Mouse (Mus musculus): ENCODE results near the gene Cdh15. TPM values are rescaled to one million over a fixed set of nuclear protein-coding genes. Genes with fewer than 3 reads are reported as not detected.

Gene Cdh15
- polyA plus RNA-seq, 1 experiment, result not detected

- Histone ChIP-seq H3K4me1 (peaks cover 9% of the 10 kb centered on the region), H3K36me3 (replicated peaks; ENCODE audit: low read length) (no peaks in the 10 kb centered on the region), H3K4me3 (replicated peaks) (no peak overlapping the region), H3K27me3 (replicated peaks) (peaks cover 73% of the 10 kb centered on the region), H3K9me3 (peaks cover 9% of the 10 kb centered on the region)
- TF ChIP-seq GATA1 (IDR thresholded peaks at IDR 0.05; ENCODE audit: borderline replicate concordance, low read length) (no peak), FLI1 (IDR thresholded peaks at IDR 0.05; ENCODE audit: low read length) (no peak)
Measured at GRCm38 (mm10) chr8:122836199-122836598, 11.6 kb upstream of the Cdh15 start.

GRCm38 (mm10) chr8:122836696-122837095 lies 11.1 kb upstream of the Cdh15 start:
- Histone ChIP-seq H3K4me3 (replicated peaks) (no peak overlapping the region), H3K27me3 (replicated peaks) (peaks cover 69% of the 10 kb centered on the region), H3K4me1 (peaks cover 9% of the 10 kb centered on the region), H3K36me3 (replicated peaks; ENCODE audit: low read length) (no peaks in the 10 kb centered on the region), H3K9me3 (peaks cover 9% of the 10 kb centered on the region)
- TF ChIP-seq GATA1 (IDR thresholded peaks at IDR 0.05; ENCODE audit: borderline replicate concordance, low read length) (no peak), FLI1 (IDR thresholded peaks at IDR 0.05; ENCODE audit: low read length) (no peak)

- H3K36me3 ChIP-seq (replicated peaks; ENCODE audit: low read length), result no peaks in the 10 kb centered on the region
- peaks cover 22% of the 10 kb centered on the region for H3K4me1 ChIP-seq
- H3K27me3 ChIP-seq (replicated peaks), result peaks cover 80% of the 10 kb centered on the region
- TF ChIP-seq FLI1 (IDR thresholded peaks at IDR 0.05; ENCODE audit: low read length) (no peak), GATA1 (IDR thresholded peaks at IDR 0.05; ENCODE audit: borderline replicate concordance, low read length) (no peak)
- H3K4me3 ChIP-seq (replicated peaks), result no peak overlapping the region
- H3K9me3 ChIP-seq, result 0 out of 2 replicates have a peak, but pooled peaks cover 5% of the 10 kb centered on the region
Measured at GRCm38 (mm10) chr8:122844161-122844560, 3.6 kb upstream of the Cdh15 start.

- Histone ChIP-seq H3K9me3 (0 out of 2 replicates have a peak, but pooled peaks cover 5% of the 10 kb centered on the region), H3K4me3 (replicated peaks) (no peak overlapping the region), H3K27me3 (replicated peaks) (peaks cover 82% of the 10 kb centered on the region), H3K4me1 (peaks cover 22% of the 10 kb centered on the region), H3K36me3 (replicated peaks; ENCODE audit: low read length) (no peaks in the 10 kb centered on the region)
- TF ChIP-seq FLI1 (IDR thresholded peaks at IDR 0.05; ENCODE audit: low read length) (no peak), GATA1 (IDR thresholded peaks at IDR 0.05; ENCODE audit: borderline replicate concordance, low read length) (no peak)
Measured at GRCm38 (mm10) chr8:122845662-122846061, 2.1 kb upstream of the Cdh15 start.

- Histone ChIP-seq H3K4me3 (replicated peaks) (no peak overlapping the region), H3K4me1 (peaks cover 25% of the 10 kb centered on the region), H3K9me3 (0 out of 2 replicates have a peak, but pooled peaks cover 5% of the 10 kb centered on the region), H3K36me3 (replicated peaks; ENCODE audit: low read length) (no peaks in the 10 kb centered on the region), H3K27me3 (replicated peaks) (peaks cover 94% of the 10 kb centered on the region)
- TF ChIP-seq FLI1 (IDR thresholded peaks at IDR 0.05; ENCODE audit: low read length), result no peak
- no peak for TF ChIP-seq GATA1 (IDR thresholded peaks at IDR 0.05; ENCODE audit: borderline replicate concordance, low read length)
Measured at GRCm38 (mm10) chr8:122849152-122849910, 1.6 kb downstream of the Cdh15 start.

GRCm38 (mm10) chr8:122850641-122851240 lies 3.0 kb downstream of the Cdh15 start:
- peaks cover 25% of the 10 kb centered on the region for H3K4me1 ChIP-seq
- 0 out of 2 replicates have a peak, but pooled peaks cover 5% of the 10 kb centered on the region for H3K9me3 ChIP-seq
- no peaks in the 10 kb centered on the region for H3K36me3 ChIP-seq (replicated peaks; ENCODE audit: low read length)
- TF ChIP-seq GATA1 (IDR thresholded peaks at IDR 0.05; ENCODE audit: borderline replicate concordance, low read length) (no peak), FLI1 (IDR thresholded peaks at IDR 0.05; ENCODE audit: low read length) (no peak)
- peaks cover 98% of the 10 kb centered on the region for H3K27me3 ChIP-seq (replicated peaks)
- H3K4me3 ChIP-seq (replicated peaks), result no peak overlapping the region

- H3K9me3 ChIP-seq, result 0 out of 2 replicates have a peak, but pooled peaks cover under 1% of the 10 kb centered on the region
- peaks cover 94% of the 10 kb centered on the region for H3K27me3 ChIP-seq (replicated peaks)
- no peak overlapping the region for H3K4me3 ChIP-seq (replicated peaks)
- TF ChIP-seq FLI1 (IDR thresholded peaks at IDR 0.05; ENCODE audit: low read length), result no peak
- no peak for TF ChIP-seq GATA1 (IDR thresholded peaks at IDR 0.05; ENCODE audit: borderline replicate concordance, low read length)
- peaks cover 14% of the 10 kb centered on the region; the same call in 1 of the 2 replicates for H3K4me1 ChIP-seq
- no peaks in the 10 kb centered on the region for H3K36me3 ChIP-seq (replicated peaks; ENCODE audit: low read length)
Measured at GRCm38 (mm10) chr8:122851692-122852545, 4.2 kb downstream of the Cdh15 start.

GRCm38 (mm10) chr8:122852546-122852905 lies 4.8 kb downstream of the Cdh15 start:
- Histone ChIP-seq H3K4me1 (peaks cover 12% of the 10 kb centered on the region; the same call in 1 of the 2 replicates), H3K9me3 (no peaks in the 10 kb centered on the region), H3K4me3 (replicated peaks) (no peak overlapping the region), H3K27me3 (replicated peaks) (peaks cover 94% of the 10 kb centered on the region), H3K36me3 (replicated peaks; ENCODE audit: low read length) (no peaks in the 10 kb centered on the region)
- TF ChIP-seq FLI1 (IDR thresholded peaks at IDR 0.05; ENCODE audit: low read length) (no peak), GATA1 (IDR thresholded peaks at IDR 0.05; ENCODE audit: borderline replicate concordance, low read length) (no peak)

- peaks cover 91% of the 10 kb centered on the region for H3K27me3 ChIP-seq (replicated peaks)
- H3K4me3 ChIP-seq (replicated peaks), result no peak overlapping the region
- peaks cover 5% of the 10 kb centered on the region; the same call in 1 of the 2 replicates for H3K4me1 ChIP-seq
- no peaks in the 10 kb centered on the region for H3K9me3 ChIP-seq
- H3K36me3 ChIP-seq (replicated peaks; ENCODE audit: low read length), result no peaks in the 10 kb centered on the region
- TF ChIP-seq GATA1 (IDR thresholded peaks at IDR 0.05; ENCODE audit: borderline replicate concordance, low read length) (no peak), FLI1 (IDR thresholded peaks at IDR 0.05; ENCODE audit: low read length) (no peak)
Measured at GRCm38 (mm10) chr8:122853340-122853771, 5.6 kb downstream of the Cdh15 start.

Measured in megakaryocyte, embryonic 14.5 days (primary cell).